Mouse (Mus musculus) CD8-positive naive resting alpha-beta T cell, adult 2 months (primary cell): Measurements from ENCODE around the gene Gm10271.

Source experiments
- DNase-seq, 2 experiments: peaks; one replicate each; pipeline ENCODE4 v3.0.0; 2022; ENCODE audit warnings: low read depth in 2 of 2, low spot score in 2 of 2

Gene Gm10271

GRCm38 (mm10) chr10:116972509-116972908 is at the start of gene Gm10271:
Gene Gm10271, minus strand, starts transcription at chr10:116972609.
- no peak for DNase-seq

GRCm38 (mm10) chr10:117021020-117021754 is 48.8 kb upstream of the Gm10271 start:
- no peak for DNase-seq

GRCm38 (mm10) chr10:117018281-117018840 is 46.0 kb upstream of the Gm10271 start:
- DNase-seq: no peak

GRCm38 (mm10) chr10:117014565-117014964 is 42.2 kb upstream of the Gm10271 start:
- DNase-seq: no peak

GRCm38 (mm10) chr10:117013689-117014390 is 41.4 kb upstream of the Gm10271 start:
- DNase-seq: no peak

- no peak for DNase-seq
Observed at GRCm38 (mm10) chr10:117011047-117011446, 38.6 kb upstream of the Gm10271 start.

GRCm38 (mm10) chr10:117009691-117010090 is 37.3 kb upstream of the Gm10271 start:
- DNase-seq: no peak

GRCm38 (mm10) chr10:117005707-117006464 is 33.5 kb upstream of the Gm10271 start:
- DNase-seq: no peak

GRCm38 (mm10) chr10:117004695-117005094 is 32.3 kb upstream of the Gm10271 start:
- DNase-seq: no peak

GRCm38 (mm10) chr10:117000975-117001374 is 28.6 kb upstream of the Gm10271 start:
- no peak for DNase-seq

- DNase-seq: no peak
Observed at GRCm38 (mm10) chr10:116998716-116999455, 26.5 kb upstream of the Gm10271 start.

- no peak for DNase-seq
Observed at GRCm38 (mm10) chr10:116996236-116996600, 23.8 kb upstream of the Gm10271 start.

GRCm38 (mm10) chr10:116995584-116996235 is 23.3 kb upstream of the Gm10271 start:
- DNase-seq: no peak

- no peak for DNase-seq
Observed at GRCm38 (mm10) chr10:116995162-116995561, 22.8 kb upstream of the Gm10271 start.

- no peak for DNase-seq
Observed at GRCm38 (mm10) chr10:116993971-116994370, 21.6 kb upstream of the Gm10271 start.

GRCm38 (mm10) chr10:116986264-116987082 is 14.1 kb upstream of the Gm10271 start, which contains the start of gene Best3:
Gene Best3, plus strand, starts transcription at chr10:116986314.
- DNase-seq: no peak

GRCm38 (mm10) chr10:116984836-116985235 is 12.4 kb upstream of the Gm10271 start:
- no peak for DNase-seq

GRCm38 (mm10) chr10:116982526-116982925 is 10.1 kb upstream of the Gm10271 start:
- DNase-seq: no peak

- peak in 1 of 2 experiments; percentile 8 for DNase-seq
Observed at GRCm38 (mm10) chr10:116980888-116981287, 8.5 kb upstream of the Gm10271 start.
